Mouse (Mus musculus) thymus, adult 2 months (tissue): ENCODE results near the gene 1810009A15Rik.

ENCODE experiments used
- CTCF ChIP-seq: fragments of 200-500 bp; IDR thresholded peaks from 2 replicates; pipeline ENCODE4 v1.5.1; 2012; ENCODE audit warnings: mild to moderate bottlenecking, control low read depth, low read length, moderate library complexity, borderline replicate concordance; ENCODE audit not compliant: control insufficient read depth, poor library complexity, insufficient read depth; ENCODE audit errors: extremely low read depth
- POLR2A ChIP-seq: fragments of 200-500 bp; IDR thresholded peaks from 2 replicates; pipeline ENCODE4 v1.6.1; 2012; ENCODE audit warnings: mild to moderate bottlenecking, low read length, control low read depth, moderate library complexity; ENCODE audit not compliant: control insufficient read depth, poor library complexity, insufficient read depth; ENCODE audit errors: extremely low read depth

GRCm38 (mm10) chr19:8926766-8927165, 38.1 kb downstream of the 1810009A15Rik start:
- no peak for TF ChIP-seq POLR2A
- TF ChIP-seq CTCF = no peak
